Mouse (Mus musculus): ENCODE results near the gene Cdkn1a. TPM values are rescaled to one million over a fixed set of nuclear protein-coding genes. Genes with fewer than 3 reads are reported as not detected.

Gene Cdkn1a
- polyA plus RNA-seq, 1 experiment, result 7.6 TPM

DNA sequence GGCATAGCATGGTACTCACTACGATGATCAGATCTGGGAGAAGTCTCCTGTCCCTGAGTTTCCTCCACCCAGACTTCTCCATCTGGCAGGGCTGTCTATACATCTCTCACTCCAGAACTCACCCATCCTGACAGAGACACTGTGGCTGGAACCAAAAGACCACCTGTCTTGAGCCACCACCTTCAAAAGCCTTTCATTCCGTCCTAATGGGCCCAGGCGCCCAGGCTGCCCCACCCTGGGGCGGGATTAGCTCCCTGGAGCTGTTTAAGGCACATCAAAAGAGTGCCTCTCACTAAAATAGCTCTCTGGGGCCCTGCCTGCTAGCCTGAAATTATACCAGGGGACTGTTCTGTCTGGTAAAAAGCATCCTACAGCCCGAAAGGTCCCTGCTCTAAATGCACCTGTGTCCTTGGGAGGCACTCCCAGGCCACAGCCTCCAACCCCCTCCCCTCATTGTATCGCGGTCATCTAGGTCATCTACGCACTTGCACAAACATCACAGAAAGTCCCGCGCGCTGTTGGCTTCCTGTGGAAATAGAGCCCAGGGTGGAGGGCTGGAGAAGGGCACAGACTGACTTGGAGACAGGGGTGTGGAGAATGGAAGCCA, 18.0 kb upstream of the Cdkn1a start:
- Histone ChIP-seq H3K27ac (ENCODE audit: insufficient read depth, low read length) (no peak overlapping the region), H3K36me3 (ENCODE audit: control insufficient read depth, insufficient read depth, low read length) (no peaks in the 10 kb centered on the region), H3K4me3 (ENCODE audit: extremely low read depth, insufficient read depth, insufficient read length) (no peak overlapping the region), H3K4me1 (ENCODE audit: control insufficient read depth, insufficient read depth, insufficient read length) (peaks cover 8% of the 10 kb centered on the region; the same call in 1 of the 2 replicates), H3K27me3 (ENCODE audit: control insufficient read depth, insufficient read depth, low read length) (no peaks in the 10 kb centered on the region)
- no peak for TF ChIP-seq POLR2A (IDR thresholded peaks at IDR 0.05; ENCODE audit: low read depth, low read length)
- no peak for TF ChIP-seq CTCF (IDR thresholded peaks at IDR 0.05; ENCODE audit: extremely low read depth, insufficient read depth, insufficient read length, insufficient replicate concordance)
- no peak for DNase-seq (ENCODE audit: low read depth in 1 of 2, low spot score in 2 of 2)
- WGBS, result 38% methylated on average over 11 of the region's 11 CpGs

DNA sequence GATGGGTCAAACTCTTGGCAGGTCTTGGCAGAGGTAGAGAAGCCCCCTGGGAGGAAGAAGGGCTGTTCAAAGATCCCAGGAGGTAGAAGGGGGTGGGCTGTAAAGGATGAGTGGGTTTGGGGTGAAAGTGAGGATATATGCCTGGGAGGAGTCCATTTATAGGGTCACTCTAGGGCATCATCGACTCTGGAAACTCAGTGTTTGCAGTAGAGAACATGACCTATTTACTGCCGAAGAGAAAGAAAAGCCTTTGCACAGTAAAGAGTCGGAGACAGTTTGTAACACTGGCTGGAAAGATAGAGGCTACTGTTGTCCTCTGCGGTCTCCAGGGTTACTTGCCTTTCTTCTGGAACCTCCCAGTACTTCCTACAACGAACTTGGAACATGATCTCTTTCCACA, 17.5 kb upstream of the Cdkn1a start:
- WGBS, result 50% methylated on average over 5 of the region's 5 CpGs
- no peak for TF ChIP-seq POLR2A (IDR thresholded peaks at IDR 0.05; ENCODE audit: low read depth, low read length)
- no peak for TF ChIP-seq CTCF (IDR thresholded peaks at IDR 0.05; ENCODE audit: extremely low read depth, insufficient read depth, insufficient read length, insufficient replicate concordance)
- Histone ChIP-seq H3K27ac (ENCODE audit: insufficient read depth, low read length) (no peak overlapping the region), H3K36me3 (ENCODE audit: control insufficient read depth, insufficient read depth, low read length) (no peaks in the 10 kb centered on the region), H3K4me1 (ENCODE audit: control insufficient read depth, insufficient read depth, insufficient read length) (peaks cover 8% of the 10 kb centered on the region; the same call in 1 of the 2 replicates), H3K27me3 (ENCODE audit: control insufficient read depth, insufficient read depth, low read length) (no peaks in the 10 kb centered on the region), H3K4me3 (ENCODE audit: extremely low read depth, insufficient read depth, insufficient read length) (no peak overlapping the region)
- DNase-seq (ENCODE audit: low read depth in 1 of 2, low spot score in 2 of 2), result no peak

DNA sequence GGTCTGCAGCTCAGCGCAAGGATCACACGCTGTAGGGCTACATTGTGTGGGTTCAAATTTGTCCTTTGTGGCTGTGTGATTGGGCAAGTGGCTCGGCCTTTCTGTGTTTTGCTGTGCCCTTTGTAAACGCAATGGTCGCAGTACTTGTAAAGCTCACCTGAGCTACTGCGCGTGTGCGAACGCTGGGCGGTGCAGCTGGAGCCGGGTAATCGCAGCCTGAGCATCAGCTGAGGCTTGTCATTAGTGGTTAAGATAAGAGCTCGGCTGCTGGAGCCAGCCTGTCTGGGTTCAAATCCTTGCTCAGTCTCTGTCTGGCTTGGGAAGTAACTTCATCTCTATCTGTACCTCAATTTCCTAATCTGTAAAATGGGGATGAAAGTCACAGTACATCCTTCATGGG, 16.7 kb upstream of the Cdkn1a start:
- peaks cover 8% of the 10 kb centered on the region; the same call in 1 of the 2 replicates for H3K4me1 ChIP-seq (ENCODE audit: control insufficient read depth, insufficient read depth, insufficient read length)

DNA sequence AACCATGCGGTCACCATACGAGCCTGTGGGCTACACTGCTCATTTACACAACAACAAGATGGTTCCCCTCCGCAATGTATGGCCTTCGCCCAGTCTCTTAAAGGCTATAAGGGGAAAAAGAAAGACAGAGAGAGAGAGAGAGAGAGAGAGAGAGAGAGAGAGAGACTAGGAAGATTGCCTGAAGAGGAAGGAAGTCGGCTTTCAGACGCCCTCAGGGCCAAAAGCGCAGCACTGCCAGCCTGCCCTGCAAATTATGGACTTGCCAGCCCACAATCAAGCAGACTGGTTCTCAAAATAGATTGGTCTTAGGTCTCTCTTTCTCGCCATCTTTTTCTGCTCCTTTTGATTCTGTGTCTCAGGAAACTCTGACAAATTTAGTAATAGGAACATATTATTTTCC, 14.5 kb upstream of the Cdkn1a start:
- H3K4me1 ChIP-seq (ENCODE audit: control insufficient read depth, insufficient read depth, insufficient read length), result peaks cover 13% of the 10 kb centered on the region; the same call in 1 of the 2 replicates
- H3K27me3 ChIP-seq (ENCODE audit: control insufficient read depth, insufficient read depth, low read length), result no peaks in the 10 kb centered on the region
- 29% methylated on average over 8 of the region's 8 CpGs for WGBS
- DNase-seq (ENCODE audit: low read depth in 1 of 2, low spot score in 2 of 2), result no peak
- TF ChIP-seq POLR2A (IDR thresholded peaks at IDR 0.05; ENCODE audit: low read depth, low read length) (no peak), CTCF (IDR thresholded peaks at IDR 0.05; ENCODE audit: extremely low read depth, insufficient read depth, insufficient read length, insufficient replicate concordance) (no peak)
- no peak overlapping the region for H3K27ac ChIP-seq (ENCODE audit: insufficient read depth, low read length)
- no peaks in the 10 kb centered on the region for H3K36me3 ChIP-seq (ENCODE audit: control insufficient read depth, insufficient read depth, low read length)
- no peak overlapping the region for H3K4me3 ChIP-seq (ENCODE audit: extremely low read depth, insufficient read depth, insufficient read length)

More for the DNA sequence above, 16.7 kb upstream of the Cdkn1a start:
- WGBS, result 88% methylated on average over 13 of the region's 13 CpGs
- TF ChIP-seq POLR2A (IDR thresholded peaks at IDR 0.05; ENCODE audit: low read depth, low read length), result no peak
- TF ChIP-seq CTCF (IDR thresholded peaks at IDR 0.05; ENCODE audit: extremely low read depth, insufficient read depth, insufficient read length, insufficient replicate concordance), result no peak
- Histone ChIP-seq H3K27ac (ENCODE audit: insufficient read depth, low read length) (no peak overlapping the region), H3K4me3 (ENCODE audit: extremely low read depth, insufficient read depth, insufficient read length) (no peak overlapping the region), H3K36me3 (ENCODE audit: control insufficient read depth, insufficient read depth, low read length) (no peaks in the 10 kb centered on the region), H3K27me3 (ENCODE audit: control insufficient read depth, insufficient read depth, low read length) (no peaks in the 10 kb centered on the region)
- DNase-seq (ENCODE audit: low read depth in 1 of 2, low spot score in 2 of 2), result no peak

GRCm38 (mm10) chr17:29077786-29078509, 12.8 kb upstream of the Cdkn1a start:
- Histone ChIP-seq H3K36me3 (ENCODE audit: control insufficient read depth, insufficient read depth, low read length) (no peaks in the 10 kb centered on the region), H3K27ac (ENCODE audit: insufficient read depth, low read length) (no peak overlapping the region), H3K4me3 (ENCODE audit: extremely low read depth, insufficient read depth, insufficient read length) (peak overlapping the region; percentile 45), H3K27me3 (ENCODE audit: control insufficient read depth, insufficient read depth, low read length) (peaks cover 4% of the 10 kb centered on the region; the same call in 1 of the 2 replicates), H3K4me1 (ENCODE audit: control insufficient read depth, insufficient read depth, insufficient read length) (peaks cover 6% of the 10 kb centered on the region; the same call in 1 of the 2 replicates)
- WGBS, result 13% methylated on average over 14 of the region's 14 CpGs
- TF ChIP-seq POLR2A (IDR thresholded peaks at IDR 0.05; ENCODE audit: low read depth, low read length) (no peak), CTCF (IDR thresholded peaks at IDR 0.05; ENCODE audit: extremely low read depth, insufficient read depth, insufficient read length, insufficient replicate concordance) (no peak)
- no peak for DNase-seq (ENCODE audit: low read depth in 1 of 2, low spot score in 2 of 2)

- H3K4me3 ChIP-seq (ENCODE audit: extremely low read depth, insufficient read depth, insufficient read length), result peak overlapping the region; percentile 45
- TF ChIP-seq POLR2A (IDR thresholded peaks at IDR 0.05; ENCODE audit: low read depth, low read length) (no peak), CTCF (IDR thresholded peaks at IDR 0.05; ENCODE audit: extremely low read depth, insufficient read depth, insufficient read length, insufficient replicate concordance) (no peak)
- peaks cover 4% of the 10 kb centered on the region; the same call in 1 of the 2 replicates for H3K27me3 ChIP-seq (ENCODE audit: control insufficient read depth, insufficient read depth, low read length)
- WGBS, result 6% methylated on average over 25 of the region's 25 CpGs
- no peak overlapping the region for H3K27ac ChIP-seq (ENCODE audit: insufficient read depth, low read length)
- no peak for DNase-seq (ENCODE audit: low read depth in 1 of 2, low spot score in 2 of 2)
- H3K4me1 ChIP-seq (ENCODE audit: control insufficient read depth, insufficient read depth, insufficient read length), result peaks cover 6% of the 10 kb centered on the region; the same call in 1 of the 2 replicates
- H3K36me3 ChIP-seq (ENCODE audit: control insufficient read depth, insufficient read depth, low read length), result no peaks in the 10 kb centered on the region
These were observed 12.0 kb upstream of the Cdkn1a start for GRCm38 (mm10) chr17:29078519-29079383.

All from spleen, adult 2 months (tissue).